Mouse (Mus musculus): ENCODE results near the gene Rnf215. TPM values are rescaled to one million over a fixed set of nuclear protein-coding genes. Genes with fewer than 3 reads are reported as not detected.

The Rnf215 gene
- total and polyA plus RNA-seq, 3 experiments: 14.9 to 24.8 (median 24.3) TPM

DNA sequence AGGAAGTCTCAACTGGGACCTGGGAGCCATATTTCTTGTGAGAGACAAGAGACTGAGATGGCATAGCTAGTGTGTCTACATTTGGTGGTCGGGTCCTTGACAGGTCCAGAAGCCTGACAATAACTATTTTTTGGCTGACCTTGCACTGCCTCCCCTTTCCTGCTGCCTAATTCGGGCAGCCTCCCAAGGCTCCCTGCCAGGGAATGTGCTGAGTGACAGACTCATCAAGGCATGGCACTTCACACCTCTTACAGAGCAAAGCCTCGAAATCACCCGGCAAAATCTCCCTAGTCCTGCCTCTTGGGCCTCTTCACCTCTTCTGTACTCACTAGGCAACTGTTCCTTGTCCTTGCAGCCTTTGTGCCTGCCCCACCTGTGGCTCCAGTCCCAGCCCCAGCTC lies 42.7 kb downstream of the Rnf215 start:
- TF ChIP-seq GABPA (IDR thresholded peaks at IDR 0.05; ENCODE audit: insufficient replicate concordance, low read depth, low read length): no peak
- TF ChIP-seq MAFK (IDR thresholded peaks at IDR 0.05; ENCODE audit: insufficient replicate concordance, low read length): no peak
- TF ChIP-seq JUND (conservative IDR thresholded peaks at IDR 0.05; ENCODE audit: low read depth, low read length): no peak
- no peak for TF ChIP-seq UBTF (IDR thresholded peaks at IDR 0.05; ENCODE audit: low read depth, low read length)
- no peak for TF ChIP-seq ZC3H11A (IDR thresholded peaks at IDR 0.05; ENCODE audit: low read depth, low read length)
- no peak for TF ChIP-seq MEF2A (IDR thresholded peaks at IDR 0.05; ENCODE audit: borderline replicate concordance, low read depth, low read length)
- TF ChIP-seq CTCF (conservative IDR thresholded peaks at IDR 0.05 in 1 of 2, IDR thresholded peaks at IDR 0.05 in 1 of 2; ENCODE audit: low read depth in 2 of 2, low read length in 2 of 2): no peak
- TF ChIP-seq PAX5 (IDR thresholded peaks at IDR 0.05; ENCODE audit: low read length): no peak
- TF ChIP-seq MYC (IDR thresholded peaks at IDR 0.05; ENCODE audit: low read depth, low read length): no peak
- no peak for TF ChIP-seq BHLHE40 (IDR thresholded peaks at IDR 0.05; ENCODE audit: low read depth, low read length)
- TF ChIP-seq SMC3 (IDR thresholded peaks at IDR 0.05; ENCODE audit: low read depth, low read length): no peak
- no peak for TF ChIP-seq IRF4 (IDR thresholded peaks at IDR 0.05; ENCODE audit: low read depth, low read length)
- TF ChIP-seq KAT2A (IDR thresholded peaks at IDR 0.05; ENCODE audit: insufficient replicate concordance, low read length): no peak
- Histone ChIP-seq H3K9me3 (replicated peaks; ENCODE audit: low read length) (no peaks in the 10 kb centered on the region), H3K27me3 (replicated peaks) (no peaks in the 10 kb centered on the region), H3K4me2 (ENCODE audit: insufficient read depth, low read depth, poor library complexity, severe bottlenecking) (no peak overlapping the region), H3K4me1 (ENCODE audit: control insufficient read depth in 1 of 2, insufficient read depth in 2 of 2) (no peaks in the 10 kb centered on the region), H3K27ac (ENCODE audit: insufficient read depth, low read depth) (no peak overlapping the region), H3K36me3 (replicated peaks in 1 of 2; ENCODE audit: control insufficient read depth in 1 of 2, insufficient read depth in 1 of 2, low read length in 1 of 2) (peaks cover 97 to 98% of the 10 kb centered on the region in 2 experiments), H3K9ac (ENCODE audit: insufficient read depth, low read depth) (no peak overlapping the region), H3K79me2 (replicated peaks; ENCODE audit: control insufficient read depth, extremely low read depth, insufficient read depth, poor library complexity, severe bottlenecking) (no peaks in the 10 kb centered on the region), H3K4me3 (replicated peaks in 1 of 3; ENCODE audit: low read depth in 2 of 3, low read length in 2 of 3, poor library complexity in 1 of 3) (no peak overlapping the region)
- DNase-seq (ENCODE audit: extremely low read depth): no peak
- dilution Hi-C loops (cut with MboI; ENCODE audit: extremely low pct_ligation_motif_present, extremely low pct_unique_long_range_greater_than_20kb, low sequenced_read_pairs) (no loop called here), in situ Hi-C loops (cut with MboI; ENCODE audit: low pct_ligation_motif_present, low pct_unique_long_range_greater_than_20kb, low sequenced_read_pairs) (loop anchor here (5.0 kb wide), 1 partner anchor 40 kb away; the partner anchor contains the start of gene Castor1)

DNA sequence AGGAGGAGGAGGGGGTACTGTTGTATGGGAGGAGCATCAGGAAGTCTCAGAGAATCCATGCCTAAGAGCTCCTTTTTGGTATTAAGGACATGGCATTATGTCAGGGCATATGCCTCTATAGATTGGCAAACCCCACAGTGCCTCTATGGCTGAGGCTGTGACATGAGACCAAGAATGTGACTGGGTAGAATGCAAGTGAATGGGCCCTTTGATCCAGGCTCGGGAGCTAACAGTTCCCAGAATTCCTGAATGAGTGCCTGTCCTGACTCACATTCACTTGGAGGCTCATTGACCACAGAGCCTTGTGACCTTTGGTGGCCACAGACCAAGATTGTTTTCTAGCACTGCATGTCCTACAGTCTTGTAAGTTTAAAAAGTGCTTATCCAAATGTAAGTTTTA lies 47.1 kb downstream of the Rnf215 start:
- Histone ChIP-seq H3K9ac (ENCODE audit: insufficient read depth, low read depth) (no peak overlapping the region), H3K4me1 (ENCODE audit: control insufficient read depth in 1 of 2, insufficient read depth in 2 of 2) (peaks cover 0 to 3% of the 10 kb centered on the region in 2 experiments; a peak in 2 of 4 replicates), H3K36me3 (replicated peaks in 1 of 2; ENCODE audit: control insufficient read depth in 1 of 2, insufficient read depth in 1 of 2, low read length in 1 of 2) (peaks cover 58 to 68% of the 10 kb centered on the region in 2 experiments), H3K27ac (ENCODE audit: insufficient read depth, low read depth) (no peak overlapping the region), H3K27me3 (replicated peaks) (no peaks in the 10 kb centered on the region), H3K4me2 (ENCODE audit: insufficient read depth, low read depth, poor library complexity, severe bottlenecking) (no peak overlapping the region), H3K79me2 (replicated peaks; ENCODE audit: control insufficient read depth, extremely low read depth, insufficient read depth, poor library complexity, severe bottlenecking) (no peaks in the 10 kb centered on the region), H3K4me3 (replicated peaks in 1 of 3; ENCODE audit: low read depth in 2 of 3, low read length in 2 of 3, poor library complexity in 1 of 3) (no peak overlapping the region), H3K9me3 (replicated peaks; ENCODE audit: low read length) (no peaks in the 10 kb centered on the region)
- dilution Hi-C loops (cut with MboI; ENCODE audit: extremely low pct_ligation_motif_present, extremely low pct_unique_long_range_greater_than_20kb, low sequenced_read_pairs): no loop called here
- TF ChIP-seq RCOR1 (conservative IDR thresholded peaks at IDR 0.05; ENCODE audit: low read depth, low read length) (no peak), ZC3H11A (IDR thresholded peaks at IDR 0.05; ENCODE audit: low read depth, low read length) (no peak), POLR2AphosphoS2 (IDR thresholded peaks at IDR 0.05; ENCODE audit: low read depth, low read length) (peak; percentile 30; the same call in 1 of the 2 replicates), ELF1 (IDR thresholded peaks at IDR 0.05; ENCODE audit: low read depth, low read length) (no peak), ETS1 (conservative IDR thresholded peaks at IDR 0.05; ENCODE audit: low read depth, low read length) (no peak), TCF12 (IDR thresholded peaks at IDR 0.05; ENCODE audit: low read depth, low read length) (no peak), MAZ (IDR thresholded peaks at IDR 0.05; ENCODE audit: low read depth, low read length) (no peak), MXI1 (IDR thresholded peaks at IDR 0.05; ENCODE audit: low read depth, low read length) (no peak)
- in situ Hi-C loops (cut with MboI; ENCODE audit: low pct_ligation_motif_present, low pct_unique_long_range_greater_than_20kb, low sequenced_read_pairs): no loop called here
- DNase-seq (ENCODE audit: extremely low read depth): no peak
